Mouse (Mus musculus): ENCODE measurements around the gene Atxn7l2. TPM values are rescaled to one million over a fixed set of nuclear protein-coding genes. Genes with fewer than 3 reads are reported as not detected.

Atxn7l2 gene
- total and polyA plus RNA-seq, 3 experiments: 3.8 to 13.3 (median 4.2) TPM

DNA sequence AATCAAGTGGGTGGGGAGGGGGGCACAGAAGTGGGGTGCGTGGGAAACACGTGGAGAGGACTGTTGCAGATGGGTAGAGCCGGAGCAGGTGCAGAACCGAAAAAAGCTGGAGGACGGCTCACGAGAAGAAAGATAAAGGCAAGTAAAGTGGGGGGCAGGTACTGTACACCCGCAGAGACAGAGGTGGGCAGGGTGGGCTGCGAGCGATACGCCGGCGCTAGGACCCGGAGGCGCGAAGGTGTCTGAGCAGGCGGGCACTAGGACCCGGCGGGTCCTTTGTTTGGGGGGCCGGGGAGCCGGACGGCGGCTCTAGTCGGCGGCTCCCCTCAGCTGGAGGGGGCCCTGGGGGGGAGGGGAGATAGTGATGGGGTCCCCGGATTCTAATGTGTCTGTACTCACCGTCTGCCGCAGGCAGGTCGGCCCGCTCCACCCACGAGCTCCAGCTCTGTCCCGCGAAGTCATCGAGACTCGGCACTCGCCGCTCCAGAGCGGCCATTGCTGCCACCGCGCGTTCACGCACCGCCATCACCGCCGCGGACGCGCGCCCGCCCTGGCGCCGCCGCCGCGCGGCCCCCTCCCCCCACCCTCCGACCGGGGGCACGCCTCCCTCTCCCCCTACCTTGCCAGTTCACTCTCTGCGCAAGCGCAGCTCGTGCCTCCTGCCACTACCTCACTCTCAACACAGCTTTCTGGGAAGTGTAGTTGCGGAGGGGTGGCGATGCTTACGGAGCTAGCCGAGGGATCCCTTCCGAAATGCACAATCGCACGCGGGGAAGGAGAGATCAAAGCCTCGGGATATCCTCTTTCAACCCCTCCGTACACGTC lies 576 bp downstream of the Atxn7l2 start:
- in situ Hi-C loops (cut with MboI; ENCODE audit: low pct_ligation_motif_present, low pct_unique_long_range_greater_than_20kb, low sequenced_read_pairs) (loop anchor here (5.0 kb wide), 1 partner anchor 43 kb away; no protein-coding TSS in a partner anchor), dilution Hi-C loops (cut with MboI; ENCODE audit: extremely low pct_ligation_motif_present, extremely low pct_unique_long_range_greater_than_20kb, low sequenced_read_pairs) (no loop called here)
- peak; percentile 97 for DNase-seq (ENCODE audit: extremely low read depth)
- Histone ChIP-seq H3K27me3 (replicated peaks) (peaks cover 40% of the 10 kb centered on the region), H3K79me2 (replicated peaks; ENCODE audit: control insufficient read depth, extremely low read depth, insufficient read depth, poor library complexity, severe bottlenecking) (no peaks in the 10 kb centered on the region), H3K4me2 (ENCODE audit: insufficient read depth, low read depth, poor library complexity, severe bottlenecking) (peak overlapping the region; percentile 69), H3K9ac (ENCODE audit: insufficient read depth, low read depth) (peak overlapping the region; percentile 80), H3K36me3 (replicated peaks in 1 of 2; ENCODE audit: control insufficient read depth in 1 of 2, insufficient read depth in 1 of 2, low read length in 1 of 2) (peaks cover 9 to 33% of the 10 kb centered on the region in 2 experiments), H3K9me3 (replicated peaks; ENCODE audit: low read length) (no peaks in the 10 kb centered on the region), H3K4me1 (ENCODE audit: control insufficient read depth in 1 of 2, insufficient read depth in 2 of 2) (peaks cover 5 to 20% of the 10 kb centered on the region in 2 experiments; a peak in 3 of 4 replicates), H3K4me3 (replicated peaks in 1 of 3; ENCODE audit: low read depth in 2 of 3, low read length in 2 of 3, poor library complexity in 1 of 3) (peak overlapping the region; percentile 60 to 80 (median 70)), H3K27ac (ENCODE audit: insufficient read depth, low read depth) (no peak overlapping the region)
- TF ChIP-seq BHLHE40 (IDR thresholded peaks at IDR 0.05; ENCODE audit: low read depth, low read length) (peak; percentile 55), ZKSCAN1 (IDR thresholded peaks at IDR 0.05; ENCODE audit: borderline replicate concordance, low read depth, low read length) (no peak), NELFE (IDR thresholded peaks at IDR 0.05; ENCODE audit: low read depth, low read length) (peak; percentile 83), MAX (IDR thresholded peaks at IDR 0.05; ENCODE audit: low read length) (0 out of 2 replicates have a peak, but pooled peaks have one; percentile 62), USF1 (IDR thresholded peaks at IDR 0.05; ENCODE audit: low read depth, low read length) (no peak), ELF1 (IDR thresholded peaks at IDR 0.05; ENCODE audit: low read depth, low read length) (no peak), NRF1 (IDR thresholded peaks at IDR 0.05; ENCODE audit: low read depth, low read length) (peak; percentile 94), POLR2AphosphoS2 (IDR thresholded peaks at IDR 0.05; ENCODE audit: low read depth, low read length) (no peak), KAT2A (IDR thresholded peaks at IDR 0.05; ENCODE audit: insufficient replicate concordance, low read length) (peak; percentile 57; the same call in 1 of the 2 replicates), MAZ (IDR thresholded peaks at IDR 0.05; ENCODE audit: low read depth, low read length) (peak; percentile 77), ZNF384 (IDR thresholded peaks at IDR 0.05; ENCODE audit: low read depth, low read length) (no peak), MAFK (IDR thresholded peaks at IDR 0.05; ENCODE audit: insufficient replicate concordance, low read length) (no peak), MXI1 (IDR thresholded peaks at IDR 0.05; ENCODE audit: low read depth, low read length) (peak; percentile 71; the same call in 1 of the 2 replicates), EP300 (IDR thresholded peaks at IDR 0.05; ENCODE audit: low read length) (no peak), JUND (conservative IDR thresholded peaks at IDR 0.05; ENCODE audit: low read depth, low read length) (no peak), CTCF (conservative IDR thresholded peaks at IDR 0.05 in 1 of 2, IDR thresholded peaks at IDR 0.05 in 1 of 2; ENCODE audit: low read depth in 2 of 2, low read length in 2 of 2) (no peak), E2F4 (IDR thresholded peaks at IDR 0.05; ENCODE audit: insufficient replicate concordance, low read depth, low read length) (no peak), TBP (conservative IDR thresholded peaks at IDR 0.05; ENCODE audit: low read depth, low read length) (0 out of 2 replicates have a peak, but pooled peaks have one; percentile 64), HCFC1 (IDR thresholded peaks at IDR 0.05; ENCODE audit: low read depth, low read length) (peak; percentile 83), ZC3H11A (IDR thresholded peaks at IDR 0.05; ENCODE audit: low read depth, low read length) (no peak), SMC3 (IDR thresholded peaks at IDR 0.05; ENCODE audit: low read depth, low read length) (no peak), MYC (IDR thresholded peaks at IDR 0.05; ENCODE audit: low read depth, low read length) (peak; percentile 84), SIN3A (IDR thresholded peaks at IDR 0.05; ENCODE audit: low read length) (peak; percentile 98), RAD21 (IDR thresholded peaks at IDR 0.05; ENCODE audit: low read depth, low read length) (no peak), RCOR1 (conservative IDR thresholded peaks at IDR 0.05; ENCODE audit: low read depth, low read length) (no peak), UBTF (IDR thresholded peaks at IDR 0.05; ENCODE audit: low read depth, low read length) (no peak), PAX5 (IDR thresholded peaks at IDR 0.05; ENCODE audit: low read length) (no peak), ETS1 (conservative IDR thresholded peaks at IDR 0.05; ENCODE audit: low read depth, low read length) (no peak), JUN (IDR thresholded peaks at IDR 0.05; ENCODE audit: insufficient read depth, low read depth, low read length) (no peak), POLR2A (IDR thresholded peaks at IDR 0.05; ENCODE audit: low read depth, low read length) (peak; percentile 81), CHD2 (IDR thresholded peaks at IDR 0.05; ENCODE audit: low read length) (no peak; the same call in 1 of the 2 replicates), CHD1 (IDR thresholded peaks at IDR 0.05; ENCODE audit: low read depth, low read length) (no peak), USF2 (conservative IDR thresholded peaks at IDR 0.05; ENCODE audit: low read depth, low read length) (no peak), GABPA (IDR thresholded peaks at IDR 0.05; ENCODE audit: insufficient replicate concordance, low read depth, low read length) (no peak; the same call in 1 of the 2 replicates), ZMIZ1 (IDR thresholded peaks at IDR 0.05; ENCODE audit: low read depth, low read length) (no peak), MEF2A (IDR thresholded peaks at IDR 0.05; ENCODE audit: borderline replicate concordance, low read depth, low read length) (no peak), TCF12 (IDR thresholded peaks at IDR 0.05; ENCODE audit: low read depth, low read length) (peak; percentile 89), IRF4 (IDR thresholded peaks at IDR 0.05; ENCODE audit: low read depth, low read length) (no peak)

Measured in CH12.LX (cell line).